Mouse (Mus musculus): ENCODE data around the gene Fndc4.

GRCm38 (mm10) chr5:31295606-31296141 is at the start of gene Fndc4:
- TF ChIP-seq CTCF (IDR thresholded peaks at IDR 0.05 in 2 of 3, conservative IDR thresholded peaks at IDR 0.05 in 1 of 3; ENCODE audit: control insufficient read depth in 1 of 3, insufficient read depth in 1 of 3, low read depth in 2 of 3, low read length in 3 of 3, poor library complexity in 1 of 3, severe bottlenecking in 1 of 3) (no peak), ZNF384 (IDR thresholded peaks at IDR 0.05; ENCODE audit: low read depth, low read length) (no peak), E2F4 (IDR thresholded peaks at IDR 0.05; ENCODE audit: borderline replicate concordance, low read depth, low read length) (no peak), POLR2A (IDR thresholded peaks at IDR 0.05; ENCODE audit: control insufficient read depth in 1 of 2, insufficient read depth in 1 of 2, low read depth in 1 of 2, low read length in 2 of 2, poor library complexity in 1 of 2) (no peak)
